Mouse (Mus musculus) midbrain, embryonic 16.5 days (tissue): Measurements from ENCODE around the gene Rapsn. TPM values are rescaled to one million over a fixed set of nuclear protein-coding genes. Genes with fewer than 3 reads are reported as not detected.

Experiments
- ATAC-seq: fragments of 200-750 bp; cut with Nextera tagmentation; 2 replicates; pipeline ENCODE4 v1.8.0; 2017; ENCODE audit warnings: moderate TSS enrichment
- H3K27ac ChIP-seq: fragments of 300-500 bp; sonication (generic); 2 replicates; pipeline ENCODE4 v1.5.1; 2014; ENCODE audit warnings: mild to moderate bottlenecking, low read length, mixed read lengths
- H3K27me3 ChIP-seq: fragments of 300-500 bp; sonication (generic); 2 replicates; pipeline ENCODE4 v1.6.1; 2014; ENCODE audit warnings: low read depth, low read length, mixed read lengths; ENCODE audit not compliant: control insufficient read depth, insufficient read depth
- H3K36me3 ChIP-seq: fragments of 300-500 bp; sonication (generic); 2 replicates; pipeline ENCODE4 v1.6.1; 2014; ENCODE audit warnings: mild to moderate bottlenecking, low read length, moderate library complexity, mixed read lengths; ENCODE audit not compliant: control insufficient read depth, insufficient read depth
- H3K4me1 ChIP-seq: fragments of 300-500 bp; sonication (generic); 2 replicates; pipeline ENCODE4 v1.6.1; 2014; ENCODE audit warnings: mild to moderate bottlenecking, low read length, mixed read lengths; ENCODE audit not compliant: control insufficient read depth, insufficient read depth
- H3K4me2 ChIP-seq: fragments of 300-500 bp; sonication (generic); 2 replicates; pipeline ENCODE4 v1.6.1; 2014; ENCODE audit warnings: mild to moderate bottlenecking, low read length, mixed read lengths
- H3K4me3 ChIP-seq: fragments of 300-500 bp; sonication (generic); 2 replicates; pipeline ENCODE4 v1.5.1; 2014; ENCODE audit warnings: low read depth, mild to moderate bottlenecking, low read length, moderate library complexity, mixed read lengths
- H3K9ac ChIP-seq: fragments of 300-500 bp; sonication (generic); 2 replicates; pipeline ENCODE4 v1.6.1; 2014; ENCODE audit warnings: low read depth, low read length, mixed read lengths
- H3K9me3 ChIP-seq: fragments of 300-500 bp; sonication (generic); replicated peaks from 2 replicates; pipeline ENCODE4 v1.6.1; 2014; ENCODE audit warnings: mild to moderate bottlenecking, low read length, mixed read lengths; ENCODE audit not compliant: control insufficient read depth, poor library complexity, severe bottlenecking
- WGBS: fragments of 180-500 bp; shearing (Covaris S2); extraction: QIAGEN DNeasy Blood & Tissue Kit; methylation state at CpG from one replicate; pipeline ENCODE4 v1.1.7; 2014; 5-methylcytosine and 5-hydroxymethylcytosine counted together
- polyA plus RNA-seq: library from polyadenylated mRNA; unstranded; fragments of >200 nt; fragmentation: Nextera tagmentation; extraction: Ambion mirVana; gene quantifications from 2 replicates; pipeline ENCODE4 v1.2.1, GENCODE M21; 2015

Gene Rapsn
- polyA plus RNA-seq, 1 experiment from 2014 or later, result 0.64 TPM

DNA sequence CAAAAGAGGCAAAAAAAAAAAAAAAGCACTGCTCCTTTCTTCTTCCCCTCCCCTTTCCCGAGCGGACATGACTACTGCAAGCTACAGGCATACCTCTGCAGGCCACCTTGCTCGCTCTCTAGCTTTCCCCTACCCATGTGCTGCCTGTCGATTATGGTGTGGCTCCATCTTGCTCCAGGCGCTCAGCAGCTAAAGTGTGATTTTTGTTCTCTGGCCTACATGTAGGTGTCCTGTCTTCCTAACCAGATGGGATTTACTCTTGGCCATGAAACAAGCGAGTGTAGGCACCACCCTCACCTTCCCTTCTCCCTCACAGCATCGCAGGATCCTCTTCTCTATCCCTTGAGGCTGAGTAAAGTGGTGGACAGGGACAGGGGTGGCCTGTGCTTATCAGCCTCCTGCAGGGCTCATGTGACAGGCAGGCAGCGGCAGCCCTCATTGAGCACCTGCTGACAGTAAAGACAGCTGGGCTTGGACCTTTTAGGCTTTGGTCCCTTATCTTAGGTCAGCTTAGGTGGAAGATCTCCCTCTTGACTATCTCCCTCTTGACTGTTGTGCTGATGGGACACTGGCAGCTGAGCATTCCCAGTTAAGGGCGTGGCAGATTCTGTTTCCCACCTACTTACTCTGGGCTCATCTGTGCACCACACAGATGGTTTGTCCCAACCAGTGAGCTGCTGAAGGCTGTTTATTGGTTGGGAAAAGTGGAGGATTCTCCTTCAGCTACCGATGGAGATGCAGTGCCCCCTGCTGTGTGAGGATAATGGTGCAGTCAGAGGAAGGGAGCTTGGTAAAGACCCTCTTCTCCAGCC is 25.3 kb downstream of the Rapsn start:
- H3K4me3 ChIP-seq, result no peak overlapping the region
- no peaks in the 10 kb centered on the region for H3K4me1 ChIP-seq
- WGBS, result 77% methylated on average over 10 of the region's 10 CpGs
- no peaks in the 10 kb centered on the region for H3K9me3 ChIP-seq
- no peaks in the 10 kb centered on the region for H3K27me3 ChIP-seq
- no peak overlapping the region for H3K4me2 ChIP-seq
- H3K36me3 ChIP-seq, result peaks cover 47% of the 10 kb centered on the region
- H3K27ac ChIP-seq, result no peak overlapping the region
- ATAC-seq, result peak; percentile 22; the same call in 1 of the 2 replicates
- no peak overlapping the region for H3K9ac ChIP-seq

GRCm38 (mm10) chr2:91061849-91062481 is 26.5 kb downstream of the Rapsn start:
- Histone ChIP-seq H3K27ac (no peak overlapping the region), H3K4me3 (no peak overlapping the region), H3K4me2 (no peak overlapping the region), H3K9ac (no peak overlapping the region), H3K4me1 (no peaks in the 10 kb centered on the region), H3K36me3 (peaks cover 42% of the 10 kb centered on the region), H3K9me3 (no peaks in the 10 kb centered on the region), H3K27me3 (no peaks in the 10 kb centered on the region)
- 91% methylated on average over 6 of the region's 6 CpGs for WGBS
- no peak for ATAC-seq

DNA sequence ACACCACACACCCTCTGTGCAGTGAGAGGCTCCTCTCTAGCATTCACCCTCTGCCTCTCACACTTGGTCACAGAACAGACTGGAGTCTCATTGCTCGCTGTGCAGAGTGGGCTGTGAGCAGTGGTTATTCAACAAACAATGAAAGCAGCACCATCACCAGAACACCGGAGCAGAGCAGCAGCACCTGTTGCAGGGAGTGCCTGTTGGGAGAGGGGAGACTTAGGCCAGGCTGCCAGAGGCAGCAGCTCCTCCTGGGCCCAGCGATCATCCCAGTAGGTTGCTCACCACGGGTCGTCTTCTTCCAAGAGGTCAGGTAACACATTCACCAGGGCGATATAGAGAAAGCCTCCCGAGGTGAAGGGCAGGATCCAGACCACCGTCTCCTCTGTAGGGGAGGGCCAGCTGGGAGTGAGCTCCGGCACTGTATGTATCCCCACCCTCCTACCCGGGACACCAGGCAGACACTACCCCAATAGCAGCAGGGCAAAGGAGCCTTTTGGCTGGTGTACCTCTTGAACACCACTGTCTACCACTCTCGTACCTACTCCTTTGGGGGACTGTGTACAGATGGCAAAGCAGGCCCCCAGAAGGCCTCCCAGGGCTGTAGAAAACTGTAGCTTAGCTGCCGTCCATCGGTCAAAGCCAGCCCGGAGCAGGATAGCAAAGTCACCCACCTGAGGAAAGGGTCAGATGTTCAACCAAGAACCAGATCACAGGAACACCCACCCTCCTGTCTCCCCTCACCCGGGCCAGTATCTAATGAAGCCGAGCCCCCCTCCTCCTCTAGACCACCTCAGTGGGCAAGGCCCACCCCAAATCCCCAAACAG is 27.6 kb downstream of the Rapsn start:
- Histone ChIP-seq H3K36me3 (peaks cover 33% of the 10 kb centered on the region), H3K9ac (no peak overlapping the region), H3K4me3 (no peak overlapping the region), H3K27me3 (no peaks in the 10 kb centered on the region), H3K4me2 (no peak overlapping the region), H3K9me3 (no peaks in the 10 kb centered on the region), H3K4me1 (no peaks in the 10 kb centered on the region), H3K27ac (no peak overlapping the region)
- no peak for ATAC-seq
- WGBS, result 91% methylated on average over 16 of the region's 16 CpGs

DNA sequence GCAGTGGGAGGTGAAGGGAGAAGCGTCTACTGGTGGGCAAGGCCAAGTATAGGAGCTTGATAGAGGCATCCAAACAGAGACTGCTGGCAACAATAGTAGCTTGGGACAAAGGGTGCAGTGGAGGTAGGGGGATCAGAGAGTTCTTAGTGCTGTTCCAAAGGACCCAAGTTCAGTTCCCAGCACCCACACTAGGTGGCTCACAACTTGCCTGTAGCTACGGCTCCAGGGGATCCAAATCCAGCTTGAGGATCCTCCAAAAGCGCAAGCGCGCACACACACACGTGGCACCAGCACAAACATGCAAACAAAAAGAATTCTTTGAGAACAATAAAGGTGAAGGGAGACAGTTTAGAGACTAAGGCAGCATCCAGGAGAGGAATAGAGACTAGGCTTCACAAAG is 28.8 kb downstream of the Rapsn start:
- no peaks in the 10 kb centered on the region for H3K27me3 ChIP-seq
- no peak for ATAC-seq
- H3K4me2 ChIP-seq, result no peak overlapping the region
- no peak overlapping the region for H3K4me3 ChIP-seq
- no peaks in the 10 kb centered on the region for H3K9me3 ChIP-seq
- no peak overlapping the region for H3K27ac ChIP-seq
- peaks cover 26% of the 10 kb centered on the region for H3K36me3 ChIP-seq
- H3K4me1 ChIP-seq, result peaks cover 10% of the 10 kb centered on the region
- WGBS, result 87% methylated on average over 6 of the region's 6 CpGs
- no peak overlapping the region for H3K9ac ChIP-seq

DNA sequence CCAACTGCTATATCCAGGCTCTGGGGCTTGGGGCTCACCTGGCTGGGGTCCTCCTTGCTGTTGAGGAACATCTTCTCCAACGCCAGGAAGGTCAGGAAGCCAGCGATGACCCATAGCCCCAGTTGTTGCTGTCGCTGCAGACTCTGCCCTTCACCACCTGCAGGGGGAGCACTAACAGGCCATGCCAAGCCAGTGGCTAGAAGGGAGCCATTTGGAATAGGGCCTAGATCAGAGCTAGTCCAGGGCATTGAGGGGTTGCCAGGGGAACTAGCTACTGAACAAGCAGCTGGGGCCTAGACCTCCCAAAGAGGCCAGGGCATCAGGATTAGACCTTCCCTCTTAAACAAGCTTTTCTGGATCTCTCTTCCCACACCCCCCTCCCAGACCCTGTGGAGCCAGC is 30.1 kb downstream of the Rapsn start:
- no peak for ATAC-seq
- no peak overlapping the region for H3K4me3 ChIP-seq
- peaks cover 23% of the 10 kb centered on the region for H3K36me3 ChIP-seq
- no peaks in the 10 kb centered on the region for H3K27me3 ChIP-seq
- WGBS, result 46% methylated on average over 3 of the region's 3 CpGs
- no peaks in the 10 kb centered on the region for H3K9me3 ChIP-seq
- H3K9ac ChIP-seq, result no peak overlapping the region
- H3K4me1 ChIP-seq, result peaks cover 15% of the 10 kb centered on the region
- no peak overlapping the region for H3K27ac ChIP-seq
- H3K4me2 ChIP-seq, result no peak overlapping the region

DNA sequence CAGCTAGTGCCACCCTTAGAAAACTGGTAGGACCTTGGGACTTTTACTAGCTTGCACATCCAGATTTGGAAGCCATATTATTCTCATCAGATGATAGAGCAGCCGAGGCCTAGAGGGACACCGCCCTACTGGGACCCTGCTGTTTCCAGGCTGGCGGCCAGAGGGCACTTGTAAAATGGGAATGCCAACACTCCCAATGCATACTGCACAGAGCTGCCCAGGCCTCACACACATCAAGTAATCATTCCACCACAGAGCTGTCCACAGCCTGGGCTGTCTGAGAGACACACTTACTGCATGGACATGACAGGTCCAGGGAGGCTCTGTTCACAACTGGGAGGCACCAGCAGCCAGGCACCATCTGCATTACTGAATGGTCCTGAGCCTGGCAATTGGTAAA is 31.0 kb downstream of the Rapsn start:
- H3K27ac ChIP-seq, result no peak overlapping the region
- no peak overlapping the region for H3K4me2 ChIP-seq
- H3K27me3 ChIP-seq, result no peaks in the 10 kb centered on the region
- H3K4me3 ChIP-seq, result no peak overlapping the region
- H3K9ac ChIP-seq, result no peak overlapping the region
- ATAC-seq, result no peak
- WGBS, result 84% methylated on average over 3 of the region's 3 CpGs
- H3K9me3 ChIP-seq, result no peaks in the 10 kb centered on the region
- peaks cover 23% of the 10 kb centered on the region for H3K36me3 ChIP-seq
- H3K4me1 ChIP-seq, result peaks cover 24% of the 10 kb centered on the region

DNA sequence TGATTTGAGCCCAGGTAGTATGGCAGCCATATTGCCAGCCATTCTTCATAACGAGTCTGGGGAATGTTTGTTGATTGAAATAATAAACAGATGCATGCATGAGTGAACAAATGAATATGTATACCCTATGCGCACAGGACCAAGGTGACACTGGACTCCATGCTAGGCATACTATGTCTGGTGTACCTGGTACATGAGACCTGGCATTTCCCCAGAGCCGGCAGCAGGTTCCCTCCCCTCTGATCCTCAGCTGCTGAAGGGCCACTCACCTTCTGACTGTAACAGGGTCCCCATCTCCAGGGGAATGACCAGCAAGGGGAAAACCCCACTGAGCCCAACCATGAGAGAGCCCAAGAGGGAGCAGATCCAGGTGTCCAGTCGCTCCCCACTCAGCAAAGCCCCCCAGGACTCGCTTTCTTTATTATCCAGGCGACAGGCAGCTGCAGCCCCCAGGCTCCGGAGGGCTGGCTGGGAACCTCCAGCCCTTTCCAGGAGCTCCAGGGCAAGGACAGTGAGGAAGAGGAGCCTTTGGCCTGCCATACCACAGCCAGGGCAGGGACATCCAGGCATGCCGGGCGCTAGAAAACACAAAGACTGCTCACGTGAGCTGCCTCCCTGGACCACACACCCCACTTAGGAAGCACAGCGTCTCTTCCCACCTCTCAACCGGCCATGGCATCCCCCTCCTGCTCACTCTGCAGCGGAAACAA is 32.9 kb downstream of the Rapsn start:
- Histone ChIP-seq H3K27ac (no peak overlapping the region), H3K4me2 (peak overlapping the region; percentile 81), H3K4me1 (peaks cover 24% of the 10 kb centered on the region), H3K27me3 (no peaks in the 10 kb centered on the region), H3K4me3 (peak overlapping the region; percentile 79; the same call in 1 of the 2 replicates), H3K36me3 (peaks cover 16% of the 10 kb centered on the region), H3K9ac (peak overlapping the region; percentile 82), H3K9me3 (no peaks in the 10 kb centered on the region)
- no peak for ATAC-seq
- 57% methylated on average over 13 of the region's 13 CpGs for WGBS

- no peaks in the 10 kb centered on the region for H3K27me3 ChIP-seq
- peak overlapping the region; percentile 79 for H3K4me3 ChIP-seq
- H3K9me3 ChIP-seq, result no peaks in the 10 kb centered on the region
- H3K27ac ChIP-seq, result no peak overlapping the region
- H3K9ac ChIP-seq, result peak overlapping the region; percentile 82
- 45% methylated on average over 6 of the region's 6 CpGs for WGBS
- peak overlapping the region; percentile 81 for H3K4me2 ChIP-seq
- H3K4me1 ChIP-seq, result peaks cover 24% of the 10 kb centered on the region
- no peak for ATAC-seq
- peaks cover 13% of the 10 kb centered on the region for H3K36me3 ChIP-seq
Observed at GRCm38 (mm10) chr2:91068872-91069165, 33.4 kb downstream of the Rapsn start.
